Mouse (Mus musculus): ENCODE measurements around the gene Grid1. TPM values are rescaled to one million over a fixed set of nuclear protein-coding genes. Genes with fewer than 3 reads are reported as not detected.

Gene Grid1
- polyA plus RNA-seq, 1 experiment from 2014 or later = 0.29 TPM

- WGBS = 59% methylated on average over 4 of the region's 4 CpGs
- no peak overlapping the region for H3K4me3 ChIP-seq (ENCODE audit: low read depth, low read length)
- no peak overlapping the region for H3K9ac ChIP-seq (replicated peaks; ENCODE audit: low read depth)
- no peak for TF ChIP-seq EP300 (IDR thresholded peaks at IDR 0.05)
- TF ChIP-seq CTCF (IDR thresholded peaks at IDR 0.05) = no peak
- H3K27ac ChIP-seq (ENCODE audit: low read length) = no peak overlapping the region
- H3K9me3 ChIP-seq (ENCODE audit: low read length) = no peaks in the 10 kb centered on the region
- DNase-seq (ENCODE audit: low spot score) = no peak
- H3K4me2 ChIP-seq (replicated peaks; ENCODE audit: low read depth, low read length) = no peak overlapping the region
- ATAC-seq = no peak
- no peaks in the 10 kb centered on the region for H3K36me3 ChIP-seq (ENCODE audit: insufficient read depth, low read length)
- H3K27me3 ChIP-seq (replicated peaks; ENCODE audit: insufficient read depth, low read length) = no peaks in the 10 kb centered on the region
- no peaks in the 10 kb centered on the region for H3K4me1 ChIP-seq (ENCODE audit: insufficient read depth, low read depth, low read length)
Measured at GRCm38 (mm10) chr14:34903854-34904253, 83.9 kb downstream of the Grid1 start.

DNA sequence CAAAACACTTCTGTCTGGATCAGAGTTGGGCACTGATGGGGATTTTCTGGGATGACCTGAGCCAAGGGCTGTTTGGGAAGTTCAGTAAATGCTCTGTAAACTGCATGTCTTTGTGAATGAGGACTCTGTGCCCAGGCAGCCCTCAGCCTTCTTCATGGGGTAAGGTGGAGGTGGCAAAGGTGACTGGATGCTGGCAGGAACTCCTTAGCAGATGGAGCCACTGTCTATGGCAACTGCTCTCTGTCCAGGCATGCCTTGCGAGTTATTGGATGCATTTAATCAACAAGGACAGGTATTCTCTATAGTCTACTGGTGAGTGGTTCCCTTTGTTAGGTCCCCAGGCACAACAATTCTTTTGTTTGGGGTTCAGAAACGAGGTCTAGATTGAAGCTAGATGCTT lies 85.8 kb downstream of the Grid1 start:
- no peak for ATAC-seq
- Histone ChIP-seq H3K36me3 (ENCODE audit: insufficient read depth, low read length) (no peaks in the 10 kb centered on the region), H3K4me1 (ENCODE audit: insufficient read depth, low read depth, low read length) (no peaks in the 10 kb centered on the region), H3K9ac (replicated peaks; ENCODE audit: low read depth) (no peak overlapping the region), H3K9me3 (ENCODE audit: low read length) (no peaks in the 10 kb centered on the region), H3K27me3 (replicated peaks; ENCODE audit: insufficient read depth, low read length) (no peaks in the 10 kb centered on the region), H3K4me3 (ENCODE audit: low read depth, low read length) (no peak overlapping the region), H3K27ac (ENCODE audit: low read length) (no peak overlapping the region), H3K4me2 (replicated peaks; ENCODE audit: low read depth, low read length) (no peak overlapping the region)
- WGBS = 50% methylated on average over 2 of the region's 2 CpGs
- TF ChIP-seq EP300 (IDR thresholded peaks at IDR 0.05) (no peak), CTCF (IDR thresholded peaks at IDR 0.05) (no peak)
- DNase-seq (ENCODE audit: low spot score) = no peak

DNA sequence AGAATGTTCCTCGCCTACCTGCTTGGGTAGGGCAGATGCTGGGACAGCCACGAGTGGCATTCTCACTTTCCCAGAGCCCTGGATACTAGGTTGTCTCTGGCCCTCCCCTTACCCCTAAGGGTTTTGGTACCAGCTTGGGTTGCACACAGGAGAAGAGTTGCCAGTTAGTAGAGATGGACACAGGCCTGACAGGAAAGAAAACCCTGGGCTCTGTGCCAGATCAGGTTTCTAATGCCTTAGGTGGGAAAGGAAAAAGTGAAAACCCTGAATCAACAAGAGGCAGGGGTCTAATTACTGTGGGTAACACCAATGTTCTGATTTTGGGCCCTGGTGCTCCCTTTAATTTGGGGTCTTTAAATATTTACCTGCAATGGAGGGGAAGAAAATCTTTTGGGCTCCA lies 88.5 kb downstream of the Grid1 start:
- H3K4me1 ChIP-seq (ENCODE audit: insufficient read depth, low read depth, low read length) = no peaks in the 10 kb centered on the region
- no peak overlapping the region for H3K27ac ChIP-seq (ENCODE audit: low read length)
- H3K4me2 ChIP-seq (replicated peaks; ENCODE audit: low read depth, low read length) = no peak overlapping the region
- no peak overlapping the region for H3K4me3 ChIP-seq (ENCODE audit: low read depth, low read length)
- H3K36me3 ChIP-seq (ENCODE audit: insufficient read depth, low read length) = no peaks in the 10 kb centered on the region
- TF ChIP-seq EP300 (IDR thresholded peaks at IDR 0.05) (no peak), CTCF (IDR thresholded peaks at IDR 0.05) (no peak)
- DNase-seq (ENCODE audit: low spot score) (no peak), ATAC-seq (no peak)
- H3K9ac ChIP-seq (replicated peaks; ENCODE audit: low read depth) = no peak overlapping the region
- no peaks in the 10 kb centered on the region for H3K27me3 ChIP-seq (replicated peaks; ENCODE audit: insufficient read depth, low read length)
- WGBS = 62% methylated on average over 2 of the region's 2 CpGs
- no peaks in the 10 kb centered on the region for H3K9me3 ChIP-seq (ENCODE audit: low read length)

DNA sequence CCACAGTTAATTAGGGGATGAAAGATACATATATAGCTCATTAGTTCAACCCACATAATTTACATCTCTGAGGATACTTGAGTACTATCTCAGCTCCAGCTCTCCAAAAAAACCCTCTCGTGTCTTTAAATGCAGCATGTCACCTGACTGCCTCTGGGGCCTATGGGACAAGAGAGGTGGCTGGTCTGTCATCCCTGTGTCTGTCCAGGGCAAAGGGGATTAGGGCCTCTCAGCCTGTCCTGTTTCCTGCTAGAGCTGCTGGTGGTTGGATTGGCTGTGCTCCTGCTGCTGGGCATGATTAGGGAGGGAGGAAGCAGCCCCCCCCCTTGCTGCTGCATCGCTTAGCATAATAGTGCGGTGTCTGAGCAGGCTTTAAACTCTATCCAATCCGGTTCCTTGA lies 88.9 kb downstream of the Grid1 start:
- WGBS = 50% methylated on average over 4 of the region's 4 CpGs
- H3K27me3 ChIP-seq (replicated peaks; ENCODE audit: insufficient read depth, low read length) = no peaks in the 10 kb centered on the region
- H3K36me3 ChIP-seq (ENCODE audit: insufficient read depth, low read length) = no peaks in the 10 kb centered on the region
- H3K9me3 ChIP-seq (ENCODE audit: low read length) = no peaks in the 10 kb centered on the region
- H3K4me1 ChIP-seq (ENCODE audit: insufficient read depth, low read depth, low read length) = no peaks in the 10 kb centered on the region
- DNase-seq (ENCODE audit: low spot score) (no peak), ATAC-seq (no peak)
- H3K27ac ChIP-seq (ENCODE audit: low read length) = no peak overlapping the region
- H3K9ac ChIP-seq (replicated peaks; ENCODE audit: low read depth) = no peak overlapping the region
- TF ChIP-seq EP300 (IDR thresholded peaks at IDR 0.05) (no peak), CTCF (IDR thresholded peaks at IDR 0.05) (no peak)
- no peak overlapping the region for H3K4me2 ChIP-seq (replicated peaks; ENCODE audit: low read depth, low read length)
- no peak overlapping the region for H3K4me3 ChIP-seq (ENCODE audit: low read depth, low read length)

GRCm38 (mm10) chr14:34916315-34916714 lies 96.4 kb downstream of the Grid1 start:
- H3K4me2 ChIP-seq (replicated peaks; ENCODE audit: low read depth, low read length) = no peak overlapping the region
- no peak overlapping the region for H3K9ac ChIP-seq (replicated peaks; ENCODE audit: low read depth)
- no peaks in the 10 kb centered on the region for H3K36me3 ChIP-seq (ENCODE audit: insufficient read depth, low read length)
- no peak overlapping the region for H3K27ac ChIP-seq (ENCODE audit: low read length)
- H3K9me3 ChIP-seq (ENCODE audit: low read length) = no peaks in the 10 kb centered on the region
- no peak overlapping the region for H3K4me3 ChIP-seq (ENCODE audit: low read depth, low read length)
- H3K4me1 ChIP-seq (ENCODE audit: insufficient read depth, low read depth, low read length) = no peaks in the 10 kb centered on the region
- TF ChIP-seq EP300 (IDR thresholded peaks at IDR 0.05) = no peak
- TF ChIP-seq CTCF (IDR thresholded peaks at IDR 0.05) = no peak
- ATAC-seq = no peak
- DNase-seq (ENCODE audit: low spot score) = no peak
- no peaks in the 10 kb centered on the region for H3K27me3 ChIP-seq (replicated peaks; ENCODE audit: insufficient read depth, low read length)
- 72% methylated on average over 6 of the region's 6 CpGs for WGBS

- H3K27ac ChIP-seq (ENCODE audit: low read length) = no peak overlapping the region
- ATAC-seq = no peak
Measured at GRCm38 (mm10) chr14:34917111-34917510, 97.2 kb downstream of the Grid1 start.

GRCm38 (mm10) chr14:34919221-34919620 lies 99.3 kb downstream of the Grid1 start:
- Histone ChIP-seq H3K4me3 (ENCODE audit: low read depth, low read length) (no peak overlapping the region), H3K36me3 (ENCODE audit: insufficient read depth, low read length) (no peaks in the 10 kb centered on the region), H3K27ac (ENCODE audit: low read length) (no peak overlapping the region), H3K4me1 (ENCODE audit: insufficient read depth, low read depth, low read length) (no peaks in the 10 kb centered on the region), H3K9me3 (ENCODE audit: low read length) (no peaks in the 10 kb centered on the region), H3K27me3 (replicated peaks; ENCODE audit: insufficient read depth, low read length) (no peaks in the 10 kb centered on the region), H3K9ac (replicated peaks; ENCODE audit: low read depth) (no peak overlapping the region), H3K4me2 (replicated peaks; ENCODE audit: low read depth, low read length) (no peak overlapping the region)
- 76% methylated on average over 6 of the region's 6 CpGs for WGBS
- TF ChIP-seq EP300 (IDR thresholded peaks at IDR 0.05) (no peak), CTCF (IDR thresholded peaks at IDR 0.05) (no peak)
- DNase-seq (ENCODE audit: low spot score) = no peak
- ATAC-seq = no peak

More at GRCm38 (mm10) chr14:34917111-34917510, 97.2 kb downstream of the Grid1 start:
- Histone ChIP-seq H3K9me3 (ENCODE audit: low read length) (no peaks in the 10 kb centered on the region), H3K4me2 (replicated peaks; ENCODE audit: low read depth, low read length) (no peak overlapping the region), H3K4me3 (ENCODE audit: low read depth, low read length) (no peak overlapping the region), H3K4me1 (ENCODE audit: insufficient read depth, low read depth, low read length) (no peaks in the 10 kb centered on the region), H3K36me3 (ENCODE audit: insufficient read depth, low read length) (no peaks in the 10 kb centered on the region), H3K27me3 (replicated peaks; ENCODE audit: insufficient read depth, low read length) (no peaks in the 10 kb centered on the region), H3K9ac (replicated peaks; ENCODE audit: low read depth) (no peak overlapping the region)
- no peak for DNase-seq (ENCODE audit: low spot score)
- TF ChIP-seq CTCF (IDR thresholded peaks at IDR 0.05) = no peak
- TF ChIP-seq EP300 (IDR thresholded peaks at IDR 0.05) = no peak
- WGBS = 22% methylated on average over 1 of the region's 1 CpGs

All from lung, postnatal 0 days (tissue).